Mouse (Mus musculus) left cerebral cortex, adult 2 months (tissue): ENCODE data around the gene Spindoc. TPM values are rescaled to one million over a fixed set of nuclear protein-coding genes. Genes with fewer than 3 reads are reported as not detected.
A peak's percentile ranks its signal among the peaks of the same experiment; 100 is the strongest.
"Not testable (repeated sequence)": the region's sequence is repeated elsewhere in the genome, so short reads cannot be mapped to it uniquely, and the experiment has no call there.

Experiments
- DNase-seq, 2 experiments: peaks; one replicate each; pipeline ENCODE4 v3.0.0; 2021 to 2022; ENCODE audit warnings: low spot score in 2 of 2, mixed read lengths in 1 of 2; ENCODE audit errors: extremely low spot score in 1 of 2
- H3K27ac ChIP-seq: fragments of 200-600 bp; 2 replicates; pipeline ENCODE4 v1.8.1; 2022
- H3K4me3 ChIP-seq: fragments of 200-600 bp; 2 replicates; pipeline ENCODE4 v1.8.1; 2022
- CTCF ChIP-seq: fragments of 200-600 bp; IDR thresholded peaks from 2 replicates; pipeline ENCODE4 v1.8.1; 2022; ENCODE audit warnings: antibody characterized with exemption, mild to moderate bottlenecking, moderate library complexity
- intact Hi-C: fragments of 180-260 bp; cut with DNase I; formaldehyde crosslinking; loops from one replicate; pipeline ENCODE4 v1.15.1; 2025
- total RNA-seq, 2 experiments: library from RNA; stranded (reverse); gene quantifications; 2 replicates each; pipeline ENCODE4 v1.2.3; 2021

Spindoc gene
- total RNA-seq, 2 experiments from 2014 or later: 27.9 to 28.0 TPM

- H3K4me3 ChIP-seq, DNase-seq, H3K27ac ChIP-seq, intact Hi-C loops: not testable (repeated sequence)
- peak; percentile 33 for TF ChIP-seq CTCF
These were observed 14.4 kb upstream of the Spindoc start for GRCm38 (mm10) chr19:7396867-7397826.

GRCm38 (mm10) chr19:7388488-7388887, 5.7 kb upstream of the Spindoc start:
- no peak for TF ChIP-seq CTCF
- Histone ChIP-seq H3K27ac (no peak overlapping the region), H3K4me3 (no peak overlapping the region)
- intact Hi-C loops: no loop called here
- no peak for DNase-seq

DNA sequence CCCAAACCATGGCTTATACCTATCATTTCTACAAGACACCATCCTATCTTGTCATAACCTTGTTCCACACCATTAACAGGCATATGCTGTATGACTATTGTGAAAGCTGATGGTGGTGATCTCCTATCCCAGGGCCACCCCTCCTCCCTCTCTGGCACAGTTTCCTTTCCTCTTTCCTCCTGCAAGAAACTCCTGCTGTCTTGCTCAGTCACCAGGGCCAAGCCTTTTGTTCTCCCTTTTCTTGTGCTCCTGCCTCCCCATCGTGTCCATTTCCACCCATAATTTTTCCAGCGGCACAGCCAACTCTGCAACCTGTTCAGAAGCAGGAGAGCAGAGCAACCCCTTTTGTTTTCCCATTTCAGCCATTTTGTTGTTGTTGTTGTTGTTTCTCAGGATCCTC, 3.2 kb upstream of the Spindoc start:
- Histone ChIP-seq H3K4me3 (no peak overlapping the region), H3K27ac (no peak overlapping the region)
- intact Hi-C loops: no loop called here
- no peak for TF ChIP-seq CTCF
- no peak for DNase-seq

DNA sequence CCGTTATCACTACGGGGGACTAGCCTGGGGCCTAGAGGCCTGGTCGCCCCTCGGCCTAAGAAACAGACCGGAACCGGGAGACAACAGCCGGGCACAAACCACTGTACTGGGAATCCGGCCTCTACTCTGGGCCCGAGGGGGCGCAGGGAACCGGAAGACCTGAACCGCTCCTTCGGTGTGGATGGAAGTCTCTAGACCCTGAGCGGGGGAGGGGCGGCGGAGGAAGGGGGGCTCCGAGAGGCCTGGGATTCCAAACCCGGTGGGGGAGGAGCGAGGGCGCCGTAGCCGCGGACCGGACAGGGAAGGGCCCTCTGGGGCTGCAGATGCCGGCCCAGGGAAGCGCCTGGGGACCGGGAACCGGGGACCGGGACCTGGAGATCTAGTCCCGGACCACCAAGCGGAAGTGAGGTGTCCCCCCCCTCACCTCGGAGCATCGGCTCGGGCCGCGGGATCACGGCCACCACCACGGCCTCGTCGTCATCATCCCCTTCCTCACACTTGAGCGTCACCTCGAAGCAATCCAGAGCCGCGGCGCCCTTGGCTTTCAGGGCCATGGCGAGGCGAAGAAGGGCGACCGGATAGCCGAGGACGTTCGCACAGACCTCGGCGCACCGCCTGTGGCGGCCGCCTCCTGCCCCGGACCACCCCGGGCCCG, 419 bp downstream of the Spindoc start:
- intact Hi-C loops: loop anchor here (2.0 kb wide), 1 partner anchor 34 kb away; the partner anchor contains the start of gene 2700081O15Rik
- TF ChIP-seq CTCF: no peak
- Histone ChIP-seq H3K4me3 (peak overlapping the region; percentile 92), H3K27ac (peak overlapping the region; percentile 92)
- peak; percentile 42 to 57 for DNase-seq

DNA sequence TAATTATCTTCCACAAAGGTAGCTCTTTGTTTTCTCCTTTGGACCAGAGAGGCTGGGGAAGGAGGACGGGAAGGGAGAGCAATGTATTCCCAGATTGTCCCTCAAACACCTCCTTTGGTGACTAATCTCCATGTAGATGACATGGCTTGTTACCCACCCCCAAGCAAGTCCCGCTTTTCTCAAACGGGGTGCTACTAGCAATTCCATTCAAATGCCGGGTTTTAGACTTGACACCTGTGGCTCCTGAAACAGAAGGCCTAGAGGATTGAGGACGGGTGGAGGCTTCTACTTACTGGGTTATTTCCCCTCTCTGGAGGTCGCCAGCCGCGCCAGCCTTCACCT, 917 bp downstream of the Spindoc start:
- no peak for DNase-seq
- H3K4me3 ChIP-seq: peak overlapping the region; percentile 92
- no peak for TF ChIP-seq CTCF
- peak overlapping the region; percentile 92 for H3K27ac ChIP-seq
- intact Hi-C loops: loop anchor here (2.0 kb wide), 1 partner anchor 35 kb away; the partner anchor contains the start of gene 2700081O15Rik

- no peak for DNase-seq
- no peak overlapping the region for H3K4me3 ChIP-seq
- H3K27ac ChIP-seq: no peak overlapping the region
- TF ChIP-seq CTCF: no peak
- intact Hi-C loops: no loop called here
These were observed 5.2 kb downstream of the Spindoc start for GRCm38 (mm10) chr19:7377639-7378038.

GRCm38 (mm10) chr19:7374491-7374890, 8.3 kb downstream of the Spindoc start:
- DNase-seq: no peak
- TF ChIP-seq CTCF: no peak
- intact Hi-C loops: no loop called here
- H3K27ac ChIP-seq: no peak overlapping the region
- H3K4me3 ChIP-seq: no peak overlapping the region

GRCm38 (mm10) chr19:7369469-7369868, 13.3 kb downstream of the Spindoc start:
- intact Hi-C loops, H3K27ac ChIP-seq, H3K4me3 ChIP-seq, DNase-seq: not testable (repeated sequence)

GRCm38 (mm10) chr19:7353636-7354035, 29.2 kb downstream of the Spindoc start:
- DNase-seq: no peak
- no peak for TF ChIP-seq CTCF
- Histone ChIP-seq H3K4me3 (no peak overlapping the region), H3K27ac (no peak overlapping the region)
- intact Hi-C loops: no loop called here

DNA sequence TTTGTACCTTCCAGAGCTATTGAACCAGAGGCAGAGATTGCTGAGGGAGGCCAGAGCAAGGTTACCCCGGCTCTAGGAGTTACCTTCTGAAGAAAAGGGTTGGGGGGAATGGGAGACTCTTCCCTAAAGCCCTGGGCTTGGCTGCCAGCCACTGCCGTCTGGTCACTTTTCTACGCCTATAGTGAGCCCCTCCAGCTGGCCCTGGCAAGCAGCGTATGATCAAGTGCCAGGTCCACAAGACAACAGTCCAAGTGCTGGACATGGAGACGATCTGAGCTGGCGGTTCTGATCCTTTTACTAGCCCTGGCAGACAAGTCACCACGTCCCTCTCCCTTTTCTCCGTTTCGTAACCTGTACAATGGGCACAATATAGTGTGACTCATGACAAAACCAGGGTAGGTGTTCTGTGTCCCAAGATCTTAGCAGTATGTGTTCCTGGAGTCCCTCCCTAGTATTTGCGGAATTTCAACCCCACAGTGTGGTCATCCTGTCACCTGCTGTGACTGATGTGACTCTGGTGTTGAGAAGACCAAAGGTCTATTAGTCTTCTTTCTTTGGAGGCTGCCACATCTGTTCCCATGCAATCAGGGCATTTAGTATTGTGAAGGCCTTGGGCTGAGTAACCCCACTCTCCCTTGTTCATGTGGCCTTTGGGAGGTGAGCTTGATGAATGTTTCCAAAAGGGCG, 29.8 kb downstream of the Spindoc start:
- Histone ChIP-seq H3K27ac (no peak overlapping the region), H3K4me3 (no peak overlapping the region)
- no peak for TF ChIP-seq CTCF
- intact Hi-C loops: no loop called here
- no peak for DNase-seq

- no peak overlapping the region for H3K27ac ChIP-seq
- TF ChIP-seq CTCF: no peak
- H3K4me3 ChIP-seq: no peak overlapping the region
- intact Hi-C loops: loop anchor here (5.0 kb wide), 1 partner anchor 293 kb away; the partner anchor contains the start of gene Macrod1
- DNase-seq: no peak
These were observed 32.8 kb downstream of the Spindoc start for GRCm38 (mm10) chr19:7349993-7350392.
